Mouse (Mus musculus): ENCODE results near the gene Tet3.
"Not testable (repeated sequence)": the region's sequence is repeated elsewhere in the genome, so short reads cannot be mapped to it uniquely, and the experiment has no call there.

Tet3 gene

DNA sequence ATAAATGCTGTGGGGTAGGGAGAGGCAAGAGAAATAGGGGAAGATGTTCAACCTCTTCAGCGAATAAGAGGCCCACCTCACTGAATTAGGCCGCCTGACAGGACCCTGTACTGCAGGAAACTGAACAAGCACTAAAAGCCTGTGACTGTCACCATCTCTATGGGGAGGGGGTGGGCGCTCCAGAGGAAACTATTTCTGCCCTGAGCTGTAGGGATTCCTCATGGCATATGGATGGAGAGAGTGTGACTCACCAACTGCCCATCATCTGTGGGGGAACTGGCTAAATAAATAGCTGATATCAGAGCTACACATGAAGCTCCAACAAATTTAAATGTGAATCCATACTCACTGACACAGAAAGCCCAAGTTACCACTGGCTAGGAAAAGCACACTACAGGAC, 87.5 kb downstream of the Tet3 start:
- in situ Hi-C loops (cut with MboI): no loop called here

DNA sequence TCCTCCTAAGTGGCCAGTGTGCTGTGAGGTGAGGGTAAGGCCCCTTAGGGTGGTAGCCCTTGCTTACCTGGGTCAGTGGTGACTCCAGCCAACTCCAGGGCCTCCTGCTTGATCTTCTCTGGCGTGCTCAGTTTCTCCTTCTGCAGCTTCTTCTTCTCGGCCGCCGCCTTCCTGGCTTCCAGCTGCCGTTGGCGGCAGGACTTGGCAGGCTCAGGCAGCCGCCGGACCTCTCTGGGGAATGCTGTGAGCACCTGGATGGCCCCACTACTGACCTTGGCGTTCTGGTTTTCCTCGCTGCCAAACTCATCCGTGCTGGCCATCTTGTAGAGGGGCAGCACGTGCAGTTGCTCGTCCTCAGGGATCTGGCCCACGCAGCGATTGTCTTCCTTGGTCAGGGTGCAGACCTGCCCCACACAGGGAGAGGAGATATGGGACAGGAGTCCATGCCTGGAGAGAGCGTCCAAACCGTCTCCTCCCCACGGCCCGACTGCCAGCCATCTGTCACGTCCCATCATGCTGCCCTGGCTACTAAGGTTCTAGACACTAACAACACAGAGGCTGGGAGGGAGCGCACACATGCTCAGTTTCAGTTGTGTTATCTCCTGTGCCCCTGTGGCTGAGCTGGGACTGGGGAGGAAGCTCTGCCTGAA, 88.4 kb downstream of the Tet3 start:
- in situ Hi-C loops (cut with MboI): no loop called here

DNA sequence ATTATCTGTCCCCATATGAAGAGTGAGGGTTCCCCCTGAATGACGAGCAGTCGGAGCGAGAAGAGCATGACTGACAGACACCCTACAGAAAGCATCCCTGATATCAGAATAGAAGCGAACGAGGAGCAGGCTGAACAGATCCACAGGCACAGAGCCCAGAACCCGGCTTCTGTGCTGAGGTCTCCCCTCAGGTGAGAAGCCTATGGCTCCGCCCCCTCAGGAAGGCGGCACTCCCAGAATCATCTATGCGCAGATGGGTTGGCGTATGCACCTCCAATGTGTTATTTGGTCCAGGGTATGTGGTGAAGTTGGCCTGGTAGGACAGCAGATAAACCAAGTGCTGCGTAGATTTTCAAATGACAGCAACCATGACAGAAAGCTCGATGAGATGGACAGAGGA, 95.8 kb downstream of the Tet3 start:
- in situ Hi-C loops (cut with MboI): no loop called here

DNA sequence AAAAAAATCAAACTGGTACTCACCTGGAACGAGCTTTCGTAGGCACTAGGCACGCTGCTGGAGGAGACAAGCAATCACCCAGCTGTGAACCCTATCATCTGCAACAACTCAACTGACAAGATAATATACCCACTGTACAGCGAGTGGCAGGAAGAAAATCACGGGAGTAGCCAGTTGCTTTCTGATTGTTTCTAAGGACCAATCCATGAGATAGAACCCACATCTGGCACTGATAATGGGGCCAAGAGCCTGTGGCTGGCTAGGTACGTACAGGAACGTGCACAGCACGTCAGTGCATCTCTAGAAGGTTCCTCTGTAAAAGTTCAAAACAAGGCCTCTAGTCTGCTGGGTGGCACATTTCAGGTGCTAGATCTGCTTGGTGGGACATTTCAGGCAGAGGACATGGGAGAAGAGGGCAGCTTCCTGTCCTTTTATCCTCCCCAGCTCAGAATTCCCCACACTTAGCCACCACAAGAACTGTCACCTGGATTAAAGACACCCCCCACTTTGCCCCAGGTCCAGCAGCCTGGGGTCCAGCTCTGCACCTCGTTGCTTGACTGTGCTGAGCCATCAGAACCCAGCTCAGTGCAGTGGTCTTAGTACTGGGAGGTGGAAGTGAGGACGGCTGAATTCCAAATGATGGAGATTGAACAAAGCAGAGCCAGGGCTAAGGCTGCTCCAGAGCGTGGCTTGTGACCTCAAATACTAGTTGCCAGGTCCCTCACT, 97.2 kb downstream of the Tet3 start:
- in situ Hi-C loops (cut with MboI): no loop called here

DNA sequence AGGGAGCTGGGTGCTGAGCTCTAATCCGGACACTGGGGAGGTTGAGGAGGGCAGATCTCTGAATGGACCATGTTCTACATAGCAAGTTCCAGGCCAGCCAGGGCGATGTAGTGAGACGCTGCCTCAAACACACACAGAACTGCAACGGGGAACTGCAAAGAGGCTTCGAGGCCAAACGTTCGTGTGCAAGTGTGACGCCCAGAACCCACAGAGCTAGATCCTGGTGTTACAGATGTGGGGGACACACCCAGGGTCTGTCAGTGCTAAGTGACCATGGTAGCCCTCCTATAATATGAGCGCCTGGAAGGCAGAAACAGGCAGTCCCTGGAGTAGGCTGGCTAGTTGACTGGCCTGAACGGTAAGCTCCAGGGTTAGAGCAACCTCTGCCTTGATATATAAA, 101.4 kb downstream of the Tet3 start:
- in situ Hi-C loops (cut with MboI): loop anchor here (5.0 kb wide), 1 partner anchor 155 kb away; no protein-coding TSS in a partner anchor

DNA sequence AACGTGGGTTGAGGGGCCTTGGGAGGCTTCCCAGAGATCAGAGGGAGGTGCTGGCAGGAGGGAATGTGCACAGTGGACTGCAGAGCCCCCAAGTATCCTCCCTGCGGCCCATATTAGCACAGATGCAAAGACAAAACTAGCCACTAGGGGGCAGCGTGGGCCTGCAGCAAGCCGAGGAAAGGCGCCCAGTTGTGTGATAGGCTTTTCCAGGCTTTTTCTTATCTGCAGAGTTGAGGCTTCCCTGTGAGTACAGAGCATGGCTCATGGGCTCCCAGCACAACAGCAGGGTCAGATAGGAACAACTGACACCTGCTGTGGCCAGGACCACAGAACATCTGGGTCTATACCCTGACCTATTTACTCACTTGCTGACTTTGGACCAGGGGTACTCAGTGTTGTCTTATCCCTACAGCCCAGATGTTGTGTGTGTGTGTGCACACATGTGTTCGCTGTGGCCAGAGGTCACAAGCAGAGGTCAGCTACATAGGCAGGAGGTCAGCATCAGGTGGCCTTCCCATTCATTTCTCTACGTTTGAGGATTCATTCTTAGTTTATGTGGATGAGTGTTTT, 102.2 kb downstream of the Tet3 start:
- in situ Hi-C loops (cut with MboI): loop anchor here (5.0 kb wide), 1 partner anchor 156 kb away; no protein-coding TSS in a partner anchor

DNA sequence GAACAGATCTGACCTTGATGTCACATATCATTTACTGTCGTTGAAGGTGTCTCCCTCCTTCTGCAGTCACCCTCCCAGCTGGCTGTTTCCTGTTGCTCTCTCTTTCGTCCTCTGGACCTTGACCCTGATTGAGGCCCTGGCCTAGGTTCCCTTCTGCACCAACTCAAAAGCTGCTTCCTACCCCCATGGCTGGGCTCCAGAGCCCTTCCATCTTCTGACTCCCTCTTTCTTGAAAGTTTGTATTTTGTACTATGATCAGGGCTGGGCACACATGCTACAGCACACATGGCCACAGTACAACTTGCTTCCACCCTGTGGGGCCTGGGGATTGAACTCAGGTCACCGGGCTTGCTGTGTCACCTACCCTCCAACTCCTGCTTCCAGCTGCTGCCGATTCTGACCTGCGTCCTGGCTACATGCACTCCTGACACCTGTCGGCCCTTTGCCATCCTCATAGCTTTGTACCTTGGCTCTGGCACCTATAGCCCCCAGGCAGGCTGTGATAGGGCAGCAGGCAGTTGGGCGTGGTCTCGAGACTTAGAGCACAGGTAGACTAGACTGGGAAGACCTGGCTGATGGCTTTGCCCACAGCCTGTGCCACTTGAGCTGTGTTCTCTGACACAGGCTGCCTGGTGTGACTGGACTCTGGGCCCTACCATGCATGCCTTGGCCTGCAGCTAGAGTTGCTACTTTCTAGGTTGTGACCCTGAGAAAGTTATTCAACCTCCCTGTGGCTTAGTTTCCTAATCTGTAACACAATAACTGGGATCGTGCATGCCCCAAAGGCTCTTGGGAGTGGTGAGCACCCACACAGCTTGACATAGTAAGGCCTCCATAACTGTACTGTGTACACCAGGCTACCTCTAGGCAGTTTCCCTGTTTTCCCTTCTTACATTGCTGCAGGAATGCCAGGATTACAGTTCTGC, 103.8 kb downstream of the Tet3 start:
- in situ Hi-C loops (cut with MboI): loop anchor here (5.0 kb wide), 1 partner anchor 157 kb away; no protein-coding TSS in a partner anchor

DNA sequence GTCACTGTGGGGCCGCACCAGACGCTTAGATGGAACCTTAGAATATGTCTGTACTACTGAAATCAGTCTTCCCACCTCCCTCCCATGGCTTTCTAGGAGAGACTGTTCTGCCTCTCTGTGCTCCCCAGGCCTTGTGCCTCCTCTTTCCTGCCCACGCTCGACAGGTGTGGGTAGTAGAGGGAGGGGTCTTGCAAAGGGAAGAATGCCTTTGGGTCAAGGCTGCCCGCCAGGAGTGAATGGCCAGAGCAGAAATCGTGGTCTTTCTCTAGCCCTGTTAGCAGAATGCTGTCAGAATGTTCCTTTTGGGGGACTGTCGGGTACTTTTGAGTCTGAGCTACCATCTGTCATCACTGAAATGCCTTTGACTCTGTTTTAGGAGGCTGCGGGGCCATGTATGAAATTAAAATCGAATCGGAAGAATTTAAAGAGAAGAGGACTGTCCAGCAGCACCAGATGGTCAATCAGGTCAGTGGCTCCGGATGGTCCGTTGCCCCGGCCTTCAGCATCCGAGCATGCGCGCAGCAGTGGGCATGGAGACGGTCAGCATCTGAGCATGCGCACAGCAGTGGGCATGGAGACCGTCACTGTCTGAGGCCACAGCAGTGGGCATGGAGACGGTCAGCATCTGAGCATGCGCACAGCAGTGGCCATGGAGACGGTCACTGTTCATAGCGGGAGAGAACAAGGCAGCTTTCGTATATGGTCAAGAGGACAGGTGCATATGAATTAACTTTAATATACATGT, 106.0 kb downstream of the Tet3 start:
- in situ Hi-C loops (cut with MboI): no loop called here

DNA sequence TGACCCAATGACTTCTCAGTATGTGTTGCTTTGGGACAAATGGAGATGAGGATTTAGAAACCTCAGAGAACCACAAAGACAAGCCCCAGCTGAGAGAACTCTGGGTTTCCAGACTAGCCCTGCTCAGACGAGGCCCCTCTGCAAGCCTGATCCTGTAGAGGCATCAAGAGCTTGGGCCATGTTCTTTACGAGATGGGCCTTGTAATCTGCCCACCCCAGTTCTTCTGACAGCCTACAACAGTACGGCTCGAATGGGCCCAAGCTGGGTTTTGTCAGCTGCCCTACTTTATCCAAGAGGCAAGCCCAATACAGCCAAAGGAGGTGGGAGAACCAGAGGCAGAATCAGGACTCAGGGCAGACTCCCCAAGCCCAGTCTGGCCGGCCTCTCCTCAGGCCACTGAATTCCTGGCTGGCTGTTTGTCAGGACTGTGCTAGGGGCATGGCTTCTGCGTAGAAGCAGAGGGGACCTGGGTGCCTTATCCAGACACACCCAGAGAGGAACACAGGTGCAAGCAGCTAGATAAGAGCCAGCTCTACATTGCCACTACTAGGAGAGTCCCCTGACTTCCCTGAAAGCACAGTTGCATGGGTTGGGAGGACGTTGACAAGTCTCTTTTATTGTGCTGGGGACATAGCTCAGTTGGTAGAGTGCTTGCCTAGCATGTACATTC, 107.3 kb downstream of the Tet3 start:
- in situ Hi-C loops (cut with MboI): no loop called here

DNA sequence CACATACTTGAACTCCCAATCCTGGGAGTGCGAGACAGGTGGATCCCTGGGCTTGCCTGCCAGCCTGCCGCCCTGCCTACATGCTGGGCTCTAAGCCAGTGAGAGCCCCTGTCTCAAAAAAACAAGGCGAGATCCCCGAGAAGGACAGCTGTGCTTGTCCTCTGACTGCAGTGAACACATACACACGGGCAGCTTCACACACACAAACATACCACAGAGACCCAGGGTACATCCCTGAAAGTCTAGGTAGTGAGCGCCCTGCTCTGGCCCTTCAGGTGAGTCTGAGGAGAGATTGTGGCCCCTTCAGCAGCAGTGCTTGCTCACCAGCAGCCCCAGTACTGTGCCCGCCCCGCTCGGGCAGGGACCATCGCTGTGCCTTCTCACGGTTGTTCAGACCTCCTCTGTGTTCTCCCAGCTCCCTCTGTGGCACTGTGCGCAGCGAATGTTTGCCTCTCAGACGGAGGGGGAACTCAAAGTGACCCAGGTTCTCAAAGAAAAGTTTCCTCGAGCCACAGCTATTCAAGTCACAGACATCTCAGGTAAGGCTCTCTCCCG, 108.0 kb downstream of the Tet3 start:
- in situ Hi-C loops (cut with MboI): no loop called here

DNA sequence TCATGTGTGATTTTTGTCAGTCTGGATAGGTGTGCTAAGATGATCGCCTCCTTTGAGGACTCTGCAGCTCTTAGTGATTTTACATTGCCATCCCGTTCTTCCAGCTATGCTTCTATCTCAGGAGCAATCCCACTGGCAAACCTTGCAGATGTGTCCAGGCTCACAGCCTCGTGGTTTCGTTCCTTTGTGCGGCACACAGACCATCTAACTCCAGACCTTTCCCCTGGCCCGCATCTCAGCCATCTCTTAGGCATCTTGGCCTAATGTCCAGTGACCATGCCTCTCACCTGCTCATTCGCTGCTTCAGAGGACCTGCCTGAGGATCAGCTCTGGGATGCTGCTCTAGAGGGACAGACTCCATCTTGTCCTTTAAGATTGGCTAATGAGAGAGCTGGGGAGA, 108.7 kb downstream of the Tet3 start:
- in situ Hi-C loops (cut with MboI): no loop called here

DNA sequence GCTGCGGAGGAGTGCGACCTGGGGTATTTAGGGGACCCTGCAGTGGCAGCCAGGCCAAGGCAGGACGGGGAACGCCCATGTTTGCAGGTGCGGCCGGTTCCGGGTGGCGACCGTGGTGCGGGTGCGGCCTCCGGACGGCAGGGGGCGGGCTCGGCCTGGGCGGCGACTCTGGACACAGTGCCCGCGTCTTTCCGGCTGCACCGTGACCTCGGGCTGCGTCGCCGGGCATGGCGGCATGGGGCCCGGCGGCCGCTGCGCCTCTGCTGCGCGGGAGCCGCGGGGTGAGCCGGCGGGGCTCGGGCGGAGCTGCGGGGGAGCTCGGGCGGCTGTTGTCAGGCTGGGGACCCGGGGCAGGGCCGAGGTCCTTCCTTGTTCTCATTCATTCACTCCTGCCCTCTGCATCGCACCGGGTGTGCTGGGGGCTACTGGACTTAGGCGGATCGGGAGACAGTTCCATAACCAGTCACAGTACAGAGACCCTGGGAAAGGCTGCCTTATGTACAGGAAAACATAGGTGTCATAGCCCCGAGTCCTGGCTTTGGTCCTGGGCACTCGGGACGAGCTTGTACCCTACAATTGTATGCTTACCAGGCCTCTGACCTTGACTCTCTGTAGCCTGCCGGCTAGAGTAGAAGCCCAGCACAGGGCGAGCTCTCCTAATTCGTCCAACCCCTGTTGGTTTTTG, 109.5 kb downstream of the Tet3 start:
- in situ Hi-C loops (cut with MboI): no loop called here

DNA sequence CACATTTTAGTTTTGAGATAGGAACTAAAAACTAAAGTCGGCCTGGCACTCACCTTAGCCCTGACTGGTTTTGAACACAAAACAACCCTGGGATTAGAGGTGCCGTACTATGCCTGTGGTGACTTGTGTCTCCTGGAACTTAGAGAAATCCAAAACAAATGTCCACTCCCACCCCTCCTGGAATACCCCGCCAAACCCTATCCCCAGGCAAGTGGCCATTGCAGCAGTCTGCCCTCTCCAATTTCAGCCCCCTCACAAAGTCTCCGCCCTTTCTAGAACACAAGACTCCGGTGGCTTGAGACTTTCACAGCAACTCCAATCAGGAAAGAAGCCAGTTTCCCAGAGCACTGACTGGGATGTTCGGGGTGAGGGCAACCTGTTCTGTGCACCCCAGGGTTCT, 110.0 kb downstream of the Tet3 start, which contains the start of gene Bola3:
Gene Bola3 (plus strand): TSS at position 275 of the 400 bp plus-strand sequence.
- in situ Hi-C loops (cut with MboI): no loop called here

DNA sequence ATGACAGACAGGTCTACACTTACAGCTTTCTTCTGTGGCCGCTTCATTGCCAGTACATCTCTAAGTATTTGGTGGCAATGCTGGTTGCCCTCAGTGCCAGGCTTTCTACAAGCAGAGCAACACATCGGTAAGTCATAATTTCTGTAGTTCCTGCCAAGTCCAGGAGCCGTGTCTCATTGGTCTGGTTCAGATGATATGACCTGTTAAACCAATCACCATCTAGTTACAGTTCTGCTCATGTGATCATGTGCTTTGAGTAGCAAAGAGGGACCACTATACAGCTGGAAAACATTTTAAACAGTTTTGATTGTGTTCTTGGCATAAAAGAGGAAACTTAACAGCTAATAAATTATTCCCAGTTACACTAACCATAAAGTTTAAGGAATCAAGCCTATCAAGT, 111.0 kb downstream of the Tet3 start:
- in situ Hi-C loops (cut with MboI): no loop called here

DNA sequence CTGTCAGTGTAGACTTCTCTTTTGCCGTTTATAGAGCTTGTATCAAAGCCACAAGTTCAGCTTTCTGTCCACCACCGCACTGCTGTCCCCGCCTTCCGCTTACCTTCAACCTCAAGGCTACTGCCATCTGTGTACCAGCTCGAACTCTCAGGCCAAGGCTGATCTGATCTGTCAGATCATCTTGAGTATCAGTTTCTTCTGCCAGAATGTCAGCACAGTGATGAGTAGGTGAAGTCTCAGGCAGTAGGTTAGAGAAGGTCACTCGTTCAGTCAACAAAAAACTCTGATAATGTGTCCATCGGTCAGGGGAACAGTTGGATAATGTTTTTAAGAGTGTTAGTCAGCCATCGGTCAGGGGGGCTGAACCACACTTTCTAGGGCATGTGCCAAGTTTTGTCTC, 113.6 kb downstream of the Tet3 start:
- in situ Hi-C loops (cut with MboI): not testable (repeated sequence)

DNA sequence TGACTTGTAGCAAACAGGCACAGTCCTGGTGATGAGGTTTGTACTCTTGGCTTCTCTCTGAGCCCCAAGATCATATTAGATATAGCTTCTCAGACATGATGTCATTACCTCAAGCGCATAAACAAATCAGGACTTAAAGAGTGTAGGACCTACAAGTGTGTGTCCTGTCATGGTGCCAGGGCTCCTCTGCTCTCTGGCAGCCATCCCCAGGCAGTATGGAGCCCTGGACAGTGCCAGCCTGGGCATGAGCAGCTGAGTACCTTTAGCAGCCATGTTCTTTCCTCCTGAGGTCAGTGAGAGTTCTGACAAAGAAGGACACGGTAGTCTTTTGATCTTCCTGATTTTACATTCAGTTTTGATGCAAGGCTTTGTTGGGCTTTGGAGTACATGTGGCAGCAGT, 115.9 kb downstream of the Tet3 start:
- in situ Hi-C loops (cut with MboI): no loop called here

DNA sequence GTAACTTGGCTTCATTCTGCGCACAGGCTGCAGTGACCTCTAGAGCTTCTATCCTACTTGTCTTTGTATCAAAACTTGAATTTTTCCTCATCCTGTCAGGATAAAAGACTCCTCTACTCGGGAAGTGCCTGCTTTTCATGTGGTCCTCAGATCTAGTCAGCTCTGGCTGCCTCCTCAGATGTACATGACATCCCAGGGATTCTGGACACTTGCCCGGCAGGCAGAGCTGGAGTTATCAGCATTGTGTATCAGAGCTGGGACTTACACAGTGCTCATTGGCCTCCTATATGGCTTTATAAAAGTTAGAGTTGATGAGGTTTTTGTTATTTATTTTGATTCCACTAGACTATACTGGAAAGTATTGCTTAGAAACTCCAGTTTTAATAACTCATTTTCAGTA, 117.5 kb downstream of the Tet3 start:
- in situ Hi-C loops (cut with MboI): no loop called here

DNA sequence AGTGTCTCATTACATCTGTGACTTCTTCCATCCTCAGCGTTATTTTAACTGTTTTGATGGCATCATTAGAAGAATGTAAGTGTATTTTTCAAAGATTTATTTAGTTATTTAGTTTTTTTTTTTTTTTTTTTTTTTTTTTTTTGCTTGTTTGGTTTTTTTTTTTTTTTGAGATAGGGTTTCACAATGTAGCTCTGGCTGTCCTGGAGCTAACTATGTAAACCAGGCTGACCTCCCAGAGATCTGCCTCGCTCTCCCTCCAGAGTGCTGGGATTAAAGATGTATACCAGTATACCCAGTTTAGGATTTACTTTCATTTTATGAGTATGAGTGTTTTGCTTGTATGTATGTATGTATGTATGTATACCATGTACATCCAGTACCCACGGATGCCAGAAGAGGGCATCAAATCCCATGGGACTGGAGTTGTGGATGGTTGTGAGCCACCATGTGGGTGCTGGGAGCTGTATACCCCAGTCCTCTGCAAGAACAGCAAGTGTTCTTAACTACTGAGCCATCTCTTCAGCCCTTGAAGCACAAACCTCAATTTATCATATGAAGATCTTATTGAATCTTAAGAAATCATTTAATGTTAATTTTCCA, 131.2 kb downstream of the Tet3 start:
- in situ Hi-C loops (cut with MboI): no loop called here

DNA sequence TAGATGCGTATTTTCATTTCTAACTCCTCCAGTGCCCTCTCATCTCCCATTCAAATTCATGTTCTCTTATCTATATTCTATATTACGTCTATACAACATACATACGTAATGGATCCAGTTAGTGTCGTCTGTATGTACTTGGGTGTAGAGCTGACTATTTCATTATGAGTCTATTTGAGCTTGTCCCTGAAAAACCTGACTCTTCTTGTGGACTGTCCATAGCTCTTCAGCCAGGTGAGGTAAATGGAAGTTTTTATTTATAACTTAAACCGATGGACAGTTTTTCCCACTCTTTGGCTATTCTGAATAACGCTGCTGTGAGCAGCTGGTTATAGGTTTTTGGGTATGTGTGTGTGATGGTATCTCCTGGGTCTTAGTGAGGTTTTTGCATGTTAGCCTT, 132.1 kb downstream of the Tet3 start:
- in situ Hi-C loops (cut with MboI): no loop called here

DNA sequence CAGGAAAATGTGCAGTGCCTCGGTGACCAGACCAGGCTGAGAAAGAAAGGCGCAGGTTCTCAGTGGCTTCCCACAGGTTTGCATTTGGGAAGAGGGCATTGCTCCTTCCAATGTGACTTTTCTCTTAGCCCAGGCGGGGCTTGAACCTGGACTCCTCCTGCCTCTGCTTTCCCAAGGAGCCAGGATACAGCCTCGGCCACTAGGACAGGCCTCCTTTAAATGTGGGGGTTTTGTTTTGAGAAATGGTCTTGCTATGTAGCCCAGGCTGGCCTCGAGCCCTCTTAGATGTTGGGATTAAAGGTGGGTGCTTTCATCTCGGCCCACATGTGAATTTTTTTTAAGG, 132.5 kb downstream of the Tet3 start:
- in situ Hi-C loops (cut with MboI): no loop called here
